Mouse (Mus musculus) kidney, adult 11 months (tissue): Measurements from ENCODE around the gene Usp36.
A peak's percentile ranks its signal among the peaks of the same experiment; 100 is the strongest.

Experiments used
- DNase-seq: peaks from one replicate; pipeline ENCODE4 v3.0.0; 2022

Usp36 gene

DNA sequence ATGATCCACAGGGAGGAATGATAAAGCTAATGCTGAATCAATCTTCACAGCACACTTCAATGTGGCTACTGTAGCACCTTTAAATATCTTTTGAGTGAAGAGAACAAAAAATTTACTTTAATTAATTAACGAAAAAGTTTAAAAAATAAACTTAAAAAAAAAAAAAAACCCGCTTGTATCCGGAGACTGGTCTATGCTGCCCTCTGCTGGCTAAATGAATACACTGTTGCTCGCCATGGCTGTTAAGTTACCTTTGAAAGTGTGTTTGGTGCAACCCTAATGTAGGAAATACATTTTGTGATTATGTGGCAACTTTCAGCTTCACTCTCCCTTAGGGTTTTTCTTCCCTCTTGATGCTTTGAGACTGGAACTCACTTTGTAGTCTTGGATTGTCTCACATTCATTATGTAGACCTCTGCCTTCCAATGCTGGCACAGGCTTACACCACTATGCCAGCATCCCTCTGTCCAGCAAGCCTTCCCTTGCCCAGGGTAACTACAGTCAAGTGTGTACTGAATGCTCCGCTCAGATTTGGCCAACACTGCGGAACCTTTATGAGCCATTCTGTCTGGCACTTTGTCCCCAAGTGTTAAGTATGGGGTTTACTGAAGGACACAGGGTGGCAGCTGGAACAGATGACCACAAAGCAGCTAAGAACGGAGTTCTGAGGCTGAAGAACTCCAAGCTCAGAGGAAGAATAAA, 69.3 kb downstream of the Usp36 start:
- DNase-seq, result no peak

DNA sequence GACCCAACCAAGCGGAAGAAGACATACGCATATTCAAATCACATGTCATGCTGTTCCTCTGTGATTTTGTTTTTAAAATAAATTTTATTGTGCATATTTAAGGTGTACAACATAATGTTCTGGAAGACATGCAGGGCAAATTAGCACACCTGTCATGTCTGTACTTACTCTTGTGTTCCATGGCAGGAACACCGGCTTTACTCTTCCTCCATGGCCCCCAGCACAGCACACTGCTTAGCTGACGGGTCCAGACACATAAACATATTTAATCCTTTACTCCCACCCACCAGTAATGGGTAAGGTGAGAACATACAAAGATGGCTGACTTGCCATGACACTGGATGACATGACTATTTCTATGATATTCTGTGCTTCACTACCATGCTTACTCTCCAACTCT, 71.0 kb downstream of the Usp36 start:
- DNase-seq, result no peak

DNA sequence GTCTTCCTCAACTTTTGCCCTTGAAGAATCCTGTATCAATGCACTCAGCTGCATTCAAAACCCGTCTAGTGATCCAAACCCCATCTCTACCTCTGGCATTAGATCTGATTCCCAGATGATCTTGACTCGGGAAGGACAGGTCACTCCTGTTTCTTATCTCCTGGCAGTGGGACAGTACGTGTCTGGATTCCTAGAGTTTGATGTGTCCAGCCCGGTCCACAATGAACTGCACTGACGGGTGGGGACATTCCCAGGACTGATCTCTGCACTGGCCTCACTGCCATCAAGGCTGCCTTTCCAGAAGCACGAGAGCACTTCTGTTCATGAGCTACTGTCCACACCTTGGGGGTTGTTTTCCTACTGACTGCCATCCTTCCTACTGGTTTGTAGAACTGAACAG, 73.6 kb downstream of the Usp36 start:
- no peak for DNase-seq

DNA sequence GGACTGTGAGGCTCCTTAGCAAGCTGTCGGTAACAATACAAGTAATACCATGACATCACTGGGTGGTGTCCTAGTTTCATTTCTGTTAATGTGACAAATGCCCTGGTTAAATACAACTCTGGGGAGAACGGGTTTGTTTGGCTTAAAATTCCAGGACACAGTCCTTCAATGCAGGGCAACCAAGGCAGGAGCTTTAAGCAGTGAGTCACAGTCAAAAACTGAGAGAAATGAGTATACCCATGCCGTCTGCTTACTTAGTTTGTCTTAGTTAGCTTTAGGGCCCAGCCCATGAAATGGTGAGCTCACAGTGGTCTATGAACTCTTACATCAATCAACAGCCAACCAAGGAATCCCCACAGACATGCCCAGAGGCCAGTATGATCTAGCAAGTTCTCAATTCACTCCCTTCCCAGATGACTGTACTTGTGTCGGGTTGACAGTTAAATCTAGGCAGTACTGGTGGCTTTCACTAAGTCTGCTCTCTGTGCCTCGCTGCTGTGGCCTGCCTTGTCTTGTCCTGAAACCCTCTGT, 74.1 kb downstream of the Usp36 start:
- DNase-seq, result no peak

DNA sequence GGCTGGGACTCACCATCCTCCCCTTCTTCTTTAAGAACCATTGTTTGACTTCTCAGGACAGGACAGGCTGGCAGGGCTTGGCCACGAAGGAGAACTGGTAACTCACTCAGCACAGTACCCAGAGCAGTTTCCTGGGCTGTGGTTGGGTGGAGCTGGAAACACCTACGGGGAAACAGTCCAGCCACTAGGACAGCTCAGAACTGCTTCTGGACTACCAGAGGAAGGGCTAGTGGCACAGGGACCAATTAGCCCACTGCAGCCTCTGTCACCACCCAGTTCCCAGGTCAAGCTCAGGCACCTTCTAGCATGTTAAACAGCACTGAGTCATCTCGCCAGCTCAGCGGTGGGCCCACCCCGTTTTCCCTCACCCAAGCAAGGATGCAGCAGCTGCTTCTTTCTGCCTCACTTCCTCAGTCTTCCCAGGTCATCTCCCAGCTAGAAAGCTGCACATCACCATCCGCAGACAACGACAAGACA, 77.4 kb downstream of the Usp36 start:
- peak; percentile 36 for DNase-seq

DNA sequence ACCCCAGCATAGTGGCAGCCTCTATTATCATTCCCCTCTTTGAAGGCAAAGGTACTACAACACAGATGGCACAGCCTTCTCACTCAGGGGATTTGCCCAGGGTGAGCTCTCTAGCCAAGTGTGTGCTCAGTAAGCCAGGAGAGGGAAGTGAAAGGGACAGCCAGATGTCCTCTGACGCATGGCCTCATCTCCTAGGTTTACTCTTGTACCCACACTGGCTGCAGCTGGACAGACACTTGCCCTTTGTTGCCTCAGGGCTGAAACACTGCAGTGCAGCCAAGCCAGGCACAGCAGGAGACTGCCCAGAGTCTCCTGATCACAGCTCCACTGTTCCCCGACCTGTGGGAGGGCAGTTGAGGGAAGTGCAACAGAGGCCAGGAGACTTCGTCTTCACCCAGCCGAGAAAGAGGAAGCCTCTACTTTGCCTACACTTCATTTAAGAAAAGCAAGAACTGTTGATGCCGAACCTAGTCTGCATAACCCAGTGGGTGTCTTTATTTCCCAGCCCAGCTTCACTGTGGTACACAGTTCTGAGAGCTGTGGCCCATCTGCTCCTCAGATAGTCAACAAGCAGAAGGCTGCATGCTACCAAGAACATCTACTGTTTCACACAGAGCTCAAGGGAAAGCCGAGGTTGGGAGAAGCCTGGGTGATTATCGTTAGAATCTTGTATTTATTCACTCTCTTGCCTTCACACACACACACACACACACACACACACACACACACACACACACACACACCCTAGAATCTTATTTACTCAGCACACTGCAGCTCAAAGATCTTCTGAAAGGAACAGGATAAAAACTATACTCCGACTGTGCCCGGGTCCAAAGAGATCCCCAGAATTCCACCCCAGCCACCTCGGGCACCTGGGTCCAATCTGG, 78.1 kb downstream of the Usp36 start:
- peak; percentile 70 for DNase-seq

DNA sequence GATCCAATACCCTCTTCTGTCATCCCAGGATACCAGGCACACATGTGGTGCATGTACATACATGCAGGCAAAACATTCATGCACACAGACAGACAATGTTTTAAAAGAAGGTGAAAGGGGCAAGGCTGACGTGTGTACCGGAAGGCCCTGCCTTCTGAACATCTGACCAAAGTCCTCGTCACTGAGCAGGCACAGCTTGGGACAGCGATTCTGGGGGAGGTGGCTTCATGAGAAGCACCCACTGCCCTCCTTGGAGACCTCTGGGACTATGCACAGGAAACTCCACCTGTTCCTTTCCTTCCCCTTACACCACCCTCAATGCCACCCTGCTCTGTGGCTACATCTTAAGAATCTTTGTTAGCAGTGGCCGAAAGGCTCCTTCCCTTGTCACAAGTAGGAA, 79.1 kb downstream of the Usp36 start:
- no peak for DNase-seq

DNA sequence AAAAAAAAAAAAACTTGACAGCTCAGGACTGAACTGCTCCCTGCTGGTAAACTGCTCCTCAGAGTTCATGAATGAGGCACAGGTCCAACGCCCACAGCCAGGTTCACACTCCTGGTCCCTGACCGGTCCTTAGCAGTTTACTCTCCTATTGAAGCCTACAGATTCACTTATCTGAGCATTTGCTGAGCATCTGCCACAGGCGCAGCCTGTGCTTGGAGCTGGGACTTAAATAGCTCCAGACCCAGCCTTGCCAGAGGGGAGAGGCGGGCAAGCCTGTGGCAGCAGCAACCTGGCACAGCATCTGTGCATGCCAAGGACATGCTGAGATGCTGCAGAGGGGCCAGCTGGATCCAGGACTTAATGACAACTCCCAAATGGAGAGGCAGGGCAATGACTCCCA, 79.9 kb downstream of the Usp36 start:
- DNase-seq, result no peak
